Mouse (Mus musculus) midbrain, embryonic 13.5 days (tissue): Measurements from ENCODE around the gene C4b. TPM values are rescaled to one million over a fixed set of nuclear protein-coding genes. Genes with fewer than 3 reads are reported as not detected.
"Not testable (repeated sequence)": the region's sequence is repeated elsewhere in the genome, so short reads cannot be mapped to it uniquely, and the experiment has no call there.

Source experiments
- ATAC-seq: fragments of 200-750 bp; cut with Nextera tagmentation; 2 replicates; pipeline ENCODE4 v1.8.0; 2017; ENCODE audit warnings: mild to moderate bottlenecking, moderate TSS enrichment, moderate library complexity
- H3K27ac ChIP-seq: fragments of 300-500 bp; sonication (generic); 2 replicates; pipeline ENCODE4 v1.5.1; 2015; ENCODE audit warnings: inconsistent platforms, mild to moderate bottlenecking, moderate library complexity
- H3K27me3 ChIP-seq: fragments of 300-500 bp; sonication (generic); 2 replicates; pipeline ENCODE4 v1.6.1; 2015; ENCODE audit warnings: mild to moderate bottlenecking, inconsistent platforms
- H3K36me3 ChIP-seq: fragments of 300-500 bp; sonication (generic); 2 replicates; pipeline ENCODE4 v1.6.1; 2015; ENCODE audit warnings: mild to moderate bottlenecking, inconsistent platforms
- H3K4me1 ChIP-seq: fragments of 300-500 bp; sonication (generic); replicated peaks from 2 replicates; pipeline ENCODE4 v1.6.1; 2015; ENCODE audit warnings: inconsistent platforms
- H3K4me2 ChIP-seq: fragments of 300-500 bp; sonication (generic); replicated peaks from 2 replicates; pipeline ENCODE4 v1.6.1; 2015; ENCODE audit warnings: moderate library complexity, mild to moderate bottlenecking, inconsistent platforms
- H3K4me3 ChIP-seq: fragments of 300-500 bp; sonication (generic); replicated peaks from 2 replicates; pipeline ENCODE4 v1.5.1; 2015; ENCODE audit warnings: mild to moderate bottlenecking, inconsistent platforms
- H3K9ac ChIP-seq: fragments of 300-500 bp; sonication (generic); replicated peaks from 2 replicates; pipeline ENCODE4 v1.6.1; 2015; ENCODE audit warnings: mild to moderate bottlenecking, inconsistent platforms
- H3K9me3 ChIP-seq: fragments of 300-500 bp; sonication (generic); 2 replicates; pipeline ENCODE4 v1.6.1; 2016; ENCODE audit warnings: mild to moderate bottlenecking, inconsistent platforms
- WGBS: fragments of 180-500 bp; shearing (Covaris S2); methylation state at CpG from one replicate; pipeline ENCODE4 v1.1.7; 2015; 5-methylcytosine and 5-hydroxymethylcytosine counted together
- polyA plus RNA-seq: library from polyadenylated mRNA; unstranded; fragments of >200 nt; fragmentation: Nextera tagmentation; extraction: Ambion mirVana; gene quantifications from 2 replicates; pipeline ENCODE4 v1.2.1, GENCODE M21; 2015

C4b gene
- polyA plus RNA-seq: not detected in 2 replicates

DNA sequence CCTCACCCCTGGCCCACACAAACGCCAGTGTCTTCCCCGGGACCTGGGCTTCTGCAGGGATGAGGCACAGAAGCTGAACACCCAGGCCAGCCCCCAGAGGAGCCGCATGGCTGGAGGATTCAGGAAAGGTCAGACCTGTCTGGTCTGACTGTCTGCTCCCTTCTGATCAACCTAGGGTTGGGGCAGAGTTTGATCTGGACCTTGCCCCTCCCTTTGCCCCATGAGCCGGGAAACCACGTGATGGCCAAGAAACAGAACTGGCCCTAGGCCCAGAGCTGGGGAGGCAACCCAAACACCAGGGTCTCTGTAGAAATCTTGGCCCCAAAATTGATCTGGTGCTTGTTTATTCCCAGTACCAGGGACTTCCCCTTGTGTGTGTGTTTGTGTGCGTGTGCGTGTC is at the start of gene C4b:
TSS of gene C4b (minus strand) at position 164 of the 400 bp plus-strand sequence.
- no peaks in the 10 kb centered on the region for H3K4me1 ChIP-seq
- 91% methylated on average over 7 of the region's 7 CpGs for WGBS
- H3K9ac ChIP-seq: no peak within 1 kb of the TSS
- H3K27me3 ChIP-seq: no peaks in the 10 kb centered on the region
- H3K36me3 ChIP-seq: no peaks in the 10 kb centered on the region
- H3K4me3 ChIP-seq: no peak within 1 kb of the TSS
- no peaks in the 10 kb centered on the region; the same call in 1 of the 2 replicates for H3K9me3 ChIP-seq
- ATAC-seq: no peak
- no peak within 1 kb of the TSS for H3K27ac ChIP-seq
- H3K4me2 ChIP-seq: no peak within 1 kb of the TSS

DNA sequence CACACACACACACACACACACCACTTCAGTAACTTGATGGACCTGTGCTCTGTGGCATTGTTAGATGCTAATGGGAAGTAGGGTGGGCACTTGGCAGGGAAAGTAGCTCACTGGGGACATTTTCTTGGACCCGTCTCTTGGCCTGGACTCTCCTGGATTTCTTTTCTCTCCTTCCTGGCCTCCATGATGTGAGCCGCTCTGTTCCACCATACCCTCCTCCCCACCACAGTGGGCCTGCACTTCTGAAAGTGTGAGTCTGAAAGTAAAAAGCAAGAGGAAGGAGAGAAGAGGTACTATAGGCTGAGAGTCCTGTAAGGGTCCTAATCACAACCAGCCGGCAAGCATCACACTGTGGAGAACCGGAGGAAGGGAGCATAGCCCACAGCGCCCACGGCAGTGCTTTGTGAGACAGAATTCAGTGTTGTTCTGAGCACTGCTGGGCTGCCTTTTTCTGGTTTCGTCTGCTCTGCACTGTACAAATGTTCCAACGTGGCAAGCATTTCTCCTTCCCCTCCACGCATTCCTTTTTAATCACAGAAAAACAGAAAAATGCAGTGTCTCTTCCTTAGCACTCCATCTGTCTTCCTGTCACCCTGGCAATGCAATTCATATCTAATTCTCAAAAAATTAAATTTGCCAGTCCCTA is 34.1 kb upstream of the C4b start:
- H3K4me3 ChIP-seq: no peak overlapping the region
- peaks cover 6% of the 10 kb centered on the region; the same call in 1 of the 2 replicates for H3K9me3 ChIP-seq
- no peaks in the 10 kb centered on the region for H3K27me3 ChIP-seq
- H3K4me2 ChIP-seq: no peak overlapping the region
- no peak overlapping the region for H3K27ac ChIP-seq
- H3K4me1 ChIP-seq: no peaks in the 10 kb centered on the region
- H3K9ac ChIP-seq: no peak overlapping the region
- 80% methylated on average over 9 of the region's 9 CpGs for WGBS
- no peaks in the 10 kb centered on the region for H3K36me3 ChIP-seq
- ATAC-seq: no peak

DNA sequence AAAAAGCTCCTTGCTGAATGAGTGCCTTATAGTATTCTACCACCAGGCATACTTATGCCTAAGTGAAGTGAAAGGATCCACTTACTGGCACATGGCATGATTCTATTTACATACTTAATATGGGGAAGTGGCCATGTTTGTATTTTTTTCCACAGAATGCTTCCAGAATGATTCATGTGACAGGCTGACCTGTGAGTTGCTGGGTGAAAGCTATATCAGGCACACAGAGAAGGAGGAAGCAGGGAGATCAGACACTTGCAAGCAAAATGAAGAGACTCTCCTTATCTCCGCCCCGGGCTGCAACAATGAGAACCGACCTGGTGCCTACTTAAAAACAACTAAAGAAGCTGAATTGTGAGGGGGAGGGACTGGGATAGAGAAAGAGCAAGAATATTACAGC is 17.8 kb upstream of the C4b start:
- Histone ChIP-seq H3K27ac (no peak overlapping the region), H3K4me2 (no peak overlapping the region), H3K9me3 (no peaks in the 10 kb centered on the region), H3K27me3 (no peaks in the 10 kb centered on the region), H3K9ac (no peak overlapping the region), H3K4me1 (no peaks in the 10 kb centered on the region), H3K4me3 (no peak overlapping the region), H3K36me3 (no peaks in the 10 kb centered on the region)
- ATAC-seq: no peak
- WGBS: 78% methylated on average over 3 of the region's 3 CpGs

DNA sequence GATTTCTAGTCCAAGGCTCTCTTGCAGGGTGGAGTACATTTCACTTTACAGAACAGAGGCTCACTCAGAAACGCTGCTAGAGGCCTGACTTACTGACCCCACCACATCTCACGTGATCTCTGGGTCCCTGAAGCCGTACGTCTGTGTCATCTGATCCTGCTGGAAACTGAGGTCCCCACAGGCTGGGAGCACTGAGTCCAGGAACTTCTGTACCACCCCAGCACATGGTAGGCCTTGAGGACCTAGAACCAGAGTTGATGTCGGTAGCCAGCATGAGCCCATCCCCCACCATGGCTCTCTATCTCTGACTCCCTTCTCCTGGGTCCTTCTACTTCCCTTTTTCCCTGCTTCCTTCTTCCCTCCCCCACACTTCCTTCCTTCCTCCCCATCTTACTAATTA is 2.8 kb upstream of the C4b start:
- no peaks in the 10 kb centered on the region for H3K27me3 ChIP-seq
- no peak for ATAC-seq
- H3K4me3 ChIP-seq: no peak overlapping the region
- no peaks in the 10 kb centered on the region for H3K36me3 ChIP-seq
- no peaks in the 10 kb centered on the region for H3K4me1 ChIP-seq
- H3K27ac ChIP-seq: no peak overlapping the region
- peaks cover 5% of the 10 kb centered on the region; the same call in 1 of the 2 replicates for H3K9me3 ChIP-seq
- H3K4me2 ChIP-seq: no peak overlapping the region
- WGBS: 76% methylated on average over 5 of the region's 5 CpGs
- no peak overlapping the region for H3K9ac ChIP-seq

DNA sequence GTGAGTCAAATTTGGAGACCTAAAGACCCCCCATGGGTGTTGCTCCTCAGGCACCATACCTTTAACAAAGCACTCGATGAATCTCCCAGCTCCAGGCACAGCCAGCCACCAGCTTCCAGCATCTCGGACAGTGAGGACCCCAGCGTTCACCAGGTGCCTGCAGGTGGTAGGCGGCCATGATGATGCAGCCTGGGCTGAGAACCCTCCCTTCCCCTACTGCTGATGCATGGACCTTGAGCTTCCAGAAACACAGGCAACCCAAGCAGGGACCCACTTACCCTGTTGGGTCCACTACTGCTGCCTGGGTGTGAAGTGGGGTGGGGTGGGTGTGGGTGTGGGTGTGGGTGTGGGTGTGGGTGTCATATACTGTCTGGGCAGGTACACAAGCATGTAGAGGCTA is 1.5 kb upstream of the C4b start:
- H3K4me2 ChIP-seq, H3K27me3 ChIP-seq, ATAC-seq, H3K4me1 ChIP-seq, H3K36me3 ChIP-seq, H3K4me3 ChIP-seq, H3K9me3 ChIP-seq, H3K27ac ChIP-seq, H3K9ac ChIP-seq: not testable (repeated sequence)
- 84% methylated on average over 4 of the region's 4 CpGs for WGBS

DNA sequence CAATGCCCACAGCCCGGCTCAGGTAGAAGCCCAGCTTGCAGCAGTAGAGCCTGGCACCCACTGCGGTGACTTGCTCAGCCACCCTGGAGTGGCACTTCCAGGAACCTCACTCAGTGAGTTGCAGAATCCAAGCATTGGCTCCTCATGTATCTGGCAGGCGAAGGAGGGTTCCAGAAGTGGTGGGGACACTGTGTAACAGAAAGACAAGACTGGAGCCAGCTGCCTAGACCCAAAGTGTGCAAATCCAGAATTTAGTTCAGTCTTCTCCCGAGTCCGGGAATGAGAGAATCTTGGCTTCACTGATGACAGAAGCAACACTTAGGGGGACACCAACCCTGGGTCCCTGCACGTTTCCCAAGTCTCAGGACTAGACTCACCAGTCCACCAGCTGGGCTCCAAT is 929 bp upstream of the C4b start:
- not testable (repeated sequence) for H3K9me3 ChIP-seq, H3K36me3 ChIP-seq, H3K4me3 ChIP-seq, H3K27ac ChIP-seq, ATAC-seq, H3K27me3 ChIP-seq, H3K4me2 ChIP-seq, H3K9ac ChIP-seq, H3K4me1 ChIP-seq
- 95% methylated on average over 6 of the region's 6 CpGs for WGBS

DNA sequence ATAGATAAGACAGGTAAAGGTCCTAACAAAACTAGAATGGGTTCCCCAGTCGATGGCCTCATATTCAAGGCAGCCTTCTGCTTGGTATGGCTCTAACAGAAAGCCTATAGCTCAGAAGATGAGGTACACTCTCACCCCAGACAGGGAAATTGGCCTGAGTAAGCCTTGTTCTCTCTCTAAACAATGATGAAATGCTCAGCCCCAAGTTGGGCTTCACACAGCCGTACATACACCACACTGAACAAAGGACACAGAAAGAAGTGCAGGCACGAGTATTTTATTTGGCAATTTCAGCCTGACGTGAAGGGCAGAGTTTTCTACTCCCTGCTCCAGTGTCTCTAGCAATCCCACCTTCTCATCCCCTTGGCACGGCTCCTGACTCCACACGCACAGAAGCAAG is 524 bp upstream of the C4b start:
- H3K9ac ChIP-seq: no peak overlapping the region
- no peaks in the 10 kb centered on the region for H3K27me3 ChIP-seq
- no peak overlapping the region for H3K27ac ChIP-seq
- no peaks in the 10 kb centered on the region for H3K4me1 ChIP-seq
- H3K36me3 ChIP-seq: no peaks in the 10 kb centered on the region
- H3K4me2 ChIP-seq: no peak overlapping the region
- ATAC-seq: no peak
- H3K9me3 ChIP-seq: peaks cover under 1% of the 10 kb centered on the region; the same call in 1 of the 2 replicates
- WGBS: 87% methylated on average over 6 of the region's 6 CpGs
- H3K4me3 ChIP-seq: no peak overlapping the region

DNA sequence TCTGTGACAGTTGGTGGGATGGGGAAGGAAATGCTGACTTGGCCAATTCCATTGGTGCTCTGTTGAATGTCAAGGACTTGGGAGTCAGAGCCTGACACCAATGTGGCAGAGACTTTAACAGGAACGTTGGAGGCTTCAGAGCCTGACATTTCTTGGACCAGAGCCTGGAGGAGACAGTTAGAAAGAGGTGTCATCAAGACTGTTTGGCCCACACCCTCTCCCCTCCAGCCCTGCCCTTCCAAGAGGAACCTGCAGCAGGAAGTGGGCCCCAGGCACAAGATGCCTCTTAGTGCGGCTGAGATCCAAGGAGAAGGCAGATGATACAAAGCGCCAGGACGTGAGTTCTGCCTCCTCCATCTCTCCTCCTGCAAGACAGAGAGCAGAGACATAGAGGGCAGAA is 3.4 kb downstream of the C4b start:
- Histone ChIP-seq H3K36me3 (no peaks in the 10 kb centered on the region), H3K9ac (no peak overlapping the region), H3K27ac (no peak overlapping the region), H3K4me3 (no peak overlapping the region), H3K4me2 (no peak overlapping the region), H3K4me1 (no peaks in the 10 kb centered on the region), H3K9me3 (no peaks in the 10 kb centered on the region), H3K27me3 (no peaks in the 10 kb centered on the region)
- no peak for ATAC-seq
- WGBS: 83% methylated on average over 4 of the region's 4 CpGs

DNA sequence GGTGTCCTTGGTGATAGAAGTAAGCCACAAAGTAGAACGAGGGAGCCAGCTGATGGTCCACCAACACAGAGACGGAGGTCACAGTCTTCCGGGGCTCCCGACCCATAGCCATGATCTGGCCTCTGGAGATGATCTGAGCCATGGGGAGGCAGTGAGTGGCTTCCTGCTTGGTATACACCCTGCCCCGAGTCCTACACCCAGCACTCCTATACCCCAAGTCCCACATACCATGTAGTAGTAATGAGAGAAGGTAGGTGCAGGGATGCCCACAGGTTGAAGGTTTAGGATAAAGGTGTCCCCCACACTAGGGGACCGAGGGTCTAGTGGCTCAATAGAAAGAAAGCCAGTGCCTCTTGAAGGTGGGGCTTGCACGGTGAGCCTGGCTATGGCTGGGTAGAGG is 4.0 kb downstream of the C4b start:
- not testable (repeated sequence) for H3K27ac ChIP-seq, H3K27me3 ChIP-seq, H3K4me1 ChIP-seq, H3K4me2 ChIP-seq, H3K36me3 ChIP-seq, H3K4me3 ChIP-seq, H3K9me3 ChIP-seq, H3K9ac ChIP-seq, ATAC-seq
- WGBS: 93% methylated on average over 7 of the region's 7 CpGs

DNA sequence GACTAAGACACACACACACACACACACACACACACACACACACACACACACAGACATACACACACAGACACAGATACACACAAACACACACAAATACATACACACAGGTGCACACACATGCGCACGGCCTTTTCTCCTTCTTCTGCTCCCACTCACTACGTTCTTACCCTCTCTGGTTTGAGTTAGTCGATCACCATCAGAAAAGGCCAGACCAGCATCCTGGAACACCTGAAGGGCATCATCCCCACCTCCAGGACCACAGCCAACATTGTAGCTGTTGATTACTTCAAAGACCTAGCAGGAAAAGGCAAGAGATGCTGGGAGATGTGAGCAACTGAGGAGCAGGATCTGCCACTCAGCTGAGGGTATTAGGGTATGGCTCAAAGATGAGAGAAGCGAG is 6.2 kb downstream of the C4b start:
- not testable (repeated sequence) for H3K9ac ChIP-seq, H3K4me1 ChIP-seq, ATAC-seq, H3K9me3 ChIP-seq, H3K27me3 ChIP-seq, H3K4me3 ChIP-seq, H3K27ac ChIP-seq, H3K36me3 ChIP-seq, H3K4me2 ChIP-seq
- WGBS: 86% methylated on average over 5 of the region's 5 CpGs

DNA sequence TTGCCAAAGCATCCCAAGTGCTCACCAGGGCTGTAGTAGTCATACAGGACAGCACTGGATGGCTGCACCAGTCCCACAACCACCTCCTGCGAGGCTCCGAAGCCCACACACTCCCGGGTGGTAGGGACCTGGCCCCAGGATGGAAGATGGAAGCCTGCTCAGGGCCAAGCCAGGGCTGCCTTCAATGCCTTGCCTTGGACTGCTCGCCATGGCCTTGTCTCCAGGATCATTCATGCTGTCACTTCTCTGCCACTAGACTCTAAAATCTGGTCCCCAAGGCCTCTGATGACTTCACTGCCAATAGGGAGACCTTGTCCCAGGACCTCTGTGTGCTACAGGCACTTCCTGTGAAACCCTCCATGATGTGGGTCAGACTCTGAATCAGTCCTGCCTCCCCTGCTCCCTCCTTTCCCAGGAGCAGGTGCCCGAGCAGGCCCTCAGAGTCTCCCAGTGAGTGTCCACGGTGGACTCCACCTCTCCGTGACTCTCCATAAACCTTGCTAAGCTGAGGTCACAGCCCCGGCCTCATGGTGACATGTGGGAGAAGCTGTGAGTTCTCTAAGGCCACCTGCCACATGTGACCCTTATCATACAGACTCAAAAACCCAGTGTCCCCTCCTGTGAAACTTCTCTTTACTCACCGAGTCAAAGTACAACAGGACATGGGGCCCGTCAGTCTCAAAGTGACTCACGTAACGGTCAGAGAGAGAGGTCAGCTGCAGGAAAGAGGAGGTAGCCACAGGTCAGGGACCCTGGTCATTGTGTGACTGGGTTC is 13.7 kb downstream of the C4b start:
- not testable (repeated sequence) for H3K4me1 ChIP-seq, H3K9me3 ChIP-seq, H3K4me3 ChIP-seq, H3K27ac ChIP-seq, H3K9ac ChIP-seq, ATAC-seq, H3K27me3 ChIP-seq, H3K36me3 ChIP-seq, H3K4me2 ChIP-seq
- 92% methylated on average over 12 of the region's 12 CpGs for WGBS

DNA sequence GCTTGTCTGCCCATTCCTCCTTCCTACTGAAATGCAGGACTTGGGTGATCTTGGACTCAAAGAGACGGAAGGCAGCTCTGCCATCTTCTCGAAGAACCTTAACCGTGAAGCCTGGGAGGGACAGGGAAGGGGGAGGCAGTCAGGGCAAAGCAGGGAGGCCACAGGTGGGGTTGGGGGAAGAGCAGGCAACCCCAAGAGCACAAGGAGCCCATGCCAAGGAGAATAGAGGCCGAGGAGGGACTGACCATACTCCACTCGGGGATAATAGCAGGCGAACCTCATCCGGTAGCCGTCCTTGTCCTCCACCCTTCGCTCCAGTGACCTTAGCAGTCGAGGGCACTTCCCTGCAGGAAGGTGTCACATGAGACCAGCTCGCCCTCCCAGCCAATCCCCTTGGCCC is 14.5 kb downstream of the C4b start:
- not testable (repeated sequence) for H3K9ac ChIP-seq, ATAC-seq
- 75% methylated on average over 11 of the region's 11 CpGs for WGBS

DNA sequence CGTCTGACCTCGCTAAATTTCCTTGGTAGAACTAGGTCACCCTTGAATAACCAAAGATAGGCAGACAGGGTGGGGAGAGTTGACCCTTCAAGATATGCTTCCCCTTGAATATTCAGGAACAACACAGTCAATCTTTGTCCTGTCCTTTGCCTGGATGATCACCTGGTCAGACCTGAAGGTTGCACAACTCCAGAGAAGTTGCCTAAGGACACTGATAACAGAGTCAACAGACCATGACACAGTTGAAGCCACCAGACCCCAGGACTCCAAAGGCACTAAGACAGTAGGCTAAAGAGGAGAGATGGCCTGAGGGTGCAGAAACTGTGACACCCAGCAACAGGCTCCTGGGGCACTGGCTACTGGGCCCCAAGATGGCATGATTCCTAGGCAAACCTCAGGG is 15.8 kb downstream of the C4b start:
- ATAC-seq: no peak
- Histone ChIP-seq H3K4me3 (no peak overlapping the region), H3K9me3 (no peaks in the 10 kb centered on the region), H3K36me3 (no peaks in the 10 kb centered on the region), H3K4me1 (no peaks in the 10 kb centered on the region), H3K4me2 (no peak overlapping the region), H3K9ac (no peak overlapping the region), H3K27me3 (no peaks in the 10 kb centered on the region), H3K27ac (no peak overlapping the region)
- WGBS: 87% methylated on average over 2 of the region's 2 CpGs

More for the DNA sequence above, 14.5 kb downstream of the C4b start:
- H3K4me2 ChIP-seq, H3K9me3 ChIP-seq, H3K36me3 ChIP-seq, H3K27ac ChIP-seq, H3K4me3 ChIP-seq, H3K27me3 ChIP-seq, H3K4me1 ChIP-seq: not testable (repeated sequence)
